Mouse (Mus musculus) stomach, embryonic 15.5 days (tissue): Measurements from ENCODE around the gene Psmg1. TPM values are rescaled to one million over a fixed set of nuclear protein-coding genes. Genes with fewer than 3 reads are reported as not detected.

Source experiments
- microRNA-seq: library from miRNA; unstranded; fragments of <30 nt; microRNA quantifications from one replicate; pipeline ENCODE4, GENCODE M21; 2016
- polyA plus RNA-seq: library from polyadenylated mRNA; unstranded; fragments of >200 nt; fragmentation: Nextera tagmentation; extraction: Ambion mirVana; gene quantifications from 2 replicates; pipeline ENCODE4 v1.2.1, GENCODE M21; 2015

Gene Psmg1
- polyA plus RNA-seq, 1 experiment from 2014 or later: 89.1 TPM

Small RNAs within 50 kb of the gene (microRNA-seq; reads per million reads assigned to microRNA genes)
- not detected for gene Gm27833

Other genes with a start within 250 kb of the Psmg1 start
- gene Brwd1, start 91.6 kb upstream of the Psmg1 start, polyA plus RNA-seq: 75.2 and 76.2 TPM in 2 replicates
- gene Hmgn1, start 136.8 kb upstream of the Psmg1 start, polyA plus RNA-seq: 476 and 575 TPM in 2 replicates
- 60.0 and 65.5 TPM in 2 replicates for gene Wrb, start 154.4 kb upstream of the Psmg1 start, polyA plus RNA-seq
- gene Lca5l, start 201.3 kb upstream of the Psmg1 start, polyA plus RNA-seq: 1.4 and 1.5 TPM in 2 replicates
- gene Sh3bgr, start 209.5 kb upstream of the Psmg1 start, polyA plus RNA-seq: 29.2 and 35.6 TPM in 2 replicates
- 0.35 and 0.48 TPM in 2 replicates for gene B3galt5, start 244.8 kb upstream of the Psmg1 start, polyA plus RNA-seq